Mouse (Mus musculus): ENCODE results near the gene Wdr47. TPM values are rescaled to one million over a fixed set of nuclear protein-coding genes. Genes with fewer than 3 reads are reported as not detected.

Gene Wdr47
- total RNA-seq, 1 experiment from 2014 or later: 29.6 TPM

- ATAC-seq (ENCODE audit: extremely low read depth, insufficient number of reproducible peaks, low FRiP score, poor library complexity, severe bottlenecking): no peak
Measured at GRCm38 (mm10) chr3:108689446-108689845, 98.4 kb downstream of the Wdr47 start.

- ATAC-seq (ENCODE audit: extremely low read depth, insufficient number of reproducible peaks, low FRiP score, poor library complexity, severe bottlenecking): no peak
Measured at GRCm38 (mm10) chr3:108689979-108690378, 98.9 kb downstream of the Wdr47 start.

- no peak for ATAC-seq (ENCODE audit: extremely low read depth, insufficient number of reproducible peaks, low FRiP score, poor library complexity, severe bottlenecking)
Measured at GRCm38 (mm10) chr3:108694321-108694720, 103.2 kb downstream of the Wdr47 start.

Other genes starting within 250 kb of the Wdr47 start
- gene Mybphl, start 226.4 kb upstream of the Wdr47 start, total RNA-seq (2017): not detected in 2 replicates
- gene Psrc1, start 207.4 kb upstream of the Wdr47 start, total RNA-seq (2017): 0.35 and 1.7 TPM in 2 replicates
- gene Celsr2, start 175.7 kb upstream of the Wdr47 start, total RNA-seq (2017): 0.86 and 1.6 TPM in 2 replicates
- 148 and 192 TPM in 2 replicates for gene Sars, start 146.1 kb upstream of the Wdr47 start, total RNA-seq (2017)
- gene 1700013F07Rik, start 57.1 kb upstream of the Wdr47 start, total RNA-seq (2017): not detected in 2 replicates
- 0.12 TPM in 1 of 2 replicates, not detected in the other for gene 5330417C22Rik, start 54.7 kb upstream of the Wdr47 start, total RNA-seq (2017)
- gene Tmem167b, start 28.8 kb upstream of the Wdr47 start, total RNA-seq (2017): 65.3 and 66.4 TPM in 2 replicates
- 46.6 and 46.7 TPM in 2 replicates for gene Taf13, start 19.6 kb upstream of the Wdr47 start, total RNA-seq (2017)
- gene Clcc1, start 62.6 kb downstream of the Wdr47 start, total RNA-seq (2017): 68.9 and 74.0 TPM in 2 replicates
- gene Gpsm2, start 131.0 kb downstream of the Wdr47 start, total RNA-seq (2017): 1.6 and 1.7 TPM in 2 replicates
- gene Aknad1, start 148.4 kb downstream of the Wdr47 start, total RNA-seq (2017): not detected in 2 replicates
- 108 and 112 TPM in 2 replicates for gene Stxbp3, start 249.2 kb downstream of the Wdr47 start, total RNA-seq (2017)